Mouse (Mus musculus) megakaryocyte, embryonic 14.5 days (primary cell): ENCODE data around the gene Fgfr2.

Experiments used
- FLI1 ChIP-seq: IDR thresholded peaks from 2 replicates; pipeline ENCODE4 v1.6.1; 2012; ENCODE audit warnings: low read length, inconsistent platforms, mixed read lengths
- GATA1 ChIP-seq: IDR thresholded peaks from 3 replicates; pipeline ENCODE4 v1.6.1; 2012; ENCODE audit warnings: mixed read lengths, low read length, inconsistent platforms, borderline replicate concordance

DNA sequence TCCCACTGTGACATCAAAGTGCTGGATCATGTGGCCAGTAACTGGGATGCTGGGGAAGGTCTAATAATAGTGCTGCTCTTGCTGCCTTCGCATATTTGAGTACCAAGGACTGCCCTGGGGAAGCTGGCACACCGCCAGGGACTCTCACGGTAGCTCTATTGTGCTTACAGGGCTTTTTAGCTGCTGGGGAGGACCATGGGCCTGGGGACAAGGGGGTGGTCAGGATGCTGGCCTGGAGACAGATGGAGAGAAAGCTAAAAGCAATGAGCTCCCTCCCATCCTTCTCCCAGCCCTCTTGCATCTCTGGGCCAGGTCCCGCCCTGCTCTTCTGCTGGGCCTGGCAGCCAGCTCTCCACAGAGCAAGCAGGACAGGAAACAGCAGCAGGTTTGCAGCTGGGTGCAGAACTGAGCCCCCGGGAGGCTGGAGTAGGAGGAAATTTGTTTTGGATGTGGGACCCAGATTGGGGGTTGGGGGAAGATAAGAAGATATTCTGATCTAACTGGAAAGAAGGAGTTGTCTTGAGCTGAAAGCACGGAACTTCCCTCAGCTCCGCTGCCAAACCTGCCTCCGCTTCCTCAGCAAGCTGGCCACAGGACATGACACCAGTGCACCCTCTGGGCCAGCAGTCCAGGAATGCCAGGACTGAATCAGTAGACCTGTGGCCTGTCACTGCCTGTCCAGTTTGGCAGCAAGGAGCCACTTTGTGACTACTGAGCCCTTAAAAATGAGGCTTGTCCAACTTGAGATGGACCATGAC lies 2803.2 kb downstream of the Fgfr2 start:
- TF ChIP-seq GATA1 (no peak), FLI1 (no peak)
